Comparison of ENCODE assay signal across 18 mouse cellular contexts in the genomic region with DNA sequence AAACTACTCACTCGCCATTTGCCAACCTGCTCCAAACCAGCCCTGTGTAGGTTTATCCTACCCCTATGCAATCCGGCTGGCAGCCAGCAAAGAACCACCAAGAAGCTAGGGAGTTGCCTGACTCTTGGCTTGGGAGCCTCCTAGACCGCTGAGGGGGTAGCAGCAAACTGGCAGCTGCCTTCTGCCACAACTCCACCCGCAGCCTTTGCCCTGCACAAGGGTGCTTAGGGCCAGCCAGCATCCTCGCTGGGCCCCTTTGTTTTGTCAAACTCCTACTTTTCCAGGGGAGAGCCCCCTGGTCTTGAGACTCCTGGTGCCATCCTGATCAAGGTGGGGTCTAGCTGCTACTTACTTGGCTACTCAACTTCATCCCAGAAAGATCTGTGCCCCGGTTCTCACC. TPM values are rescaled to one million over a fixed set of nuclear protein-coding genes. Genes with fewer than 3 reads are reported as not detected.
A peak's percentile ranks its signal among the peaks of the same experiment; 100 is the strongest.
DNase-seq lines count a peak whose midpoint lies in the region; ATAC-seq and TF ChIP-seq lines count a peak whose summit lies in the region.
"Had no signal": no experiment of that assay in that cellular context is flagged by ENCODE, and none has a peak within 500 bp of the region (broad histone marks: within the 10 kb centered on the region; RNA-seq: fewer than 3 reads in every experiment).

No protein-coding gene starts in this region.

- H3K27me3 ChIP-seq in forebrain, embryonic 11.5 days (ENCODE audit: control insufficient read depth, insufficient read depth, low read length) = peaks cover 100% of the 10 kb centered on the region
- peaks cover 98% of the 10 kb centered on the region for H3K27me3 ChIP-seq in forebrain, embryonic 16.5 days (replicated peaks; ENCODE audit: control insufficient read depth, insufficient read depth, low read length)
- peaks cover 100% of the 10 kb centered on the region for H3K27me3 ChIP-seq in embryonic facial prominence, embryonic 10.5 days (replicated peaks; ENCODE audit: low read depth, poor library complexity, severe bottlenecking)
- H3K27me3 ChIP-seq in intestine, postnatal 0 days (replicated peaks; ENCODE audit: control insufficient read depth, insufficient read depth, low read length) = 0 out of 2 replicates have a peak, but pooled peaks cover 4% of the 10 kb centered on the region
- H3K27me3 ChIP-seq in neural tube, embryonic 11.5 days (ENCODE audit: control insufficient read depth, insufficient read depth, low read length) = no peaks in the 10 kb centered on the region
- peaks cover 97% of the 10 kb centered on the region for H3K27me3 ChIP-seq in midbrain, postnatal 0 days (ENCODE audit: insufficient read depth, low read length)
- H3K27me3 ChIP-seq in thymus, adult 2 months (ENCODE audit: control insufficient read depth, insufficient read depth, low read length) = no peaks in the 10 kb centered on the region

- peak; percentile 47 for DNase-seq in forebrain, embryonic 11.5 days (ENCODE audit: low spot score)
- peak; percentile 36 for DNase-seq in embryonic facial prominence, embryonic 10.5 days (ENCODE audit: low spot score)
- peak; percentile 62 for DNase-seq in neural tube, embryonic 11.5 days (ENCODE audit: low spot score)
- DNase-seq in c-Kit-positive CD71-positive TER-119-positive erythroid progenitor cells, embryonic 14.5 days (ENCODE audit: low spot score) = no peak
- DNase-seq in midbrain, postnatal 0 days (ENCODE audit: low spot score) = no peak
- no peak for DNase-seq in thymus, adult 2 months
- DNase-seq: cerebellum, postnatal 14 days; gastrocnemius, adult 2 months; left cerebral cortex, postnatal 4 days had no signal

- H3K27ac ChIP-seq in forebrain, embryonic 11.5 days (ENCODE audit: low read depth, low read length) = no peak overlapping the region
- H3K27ac ChIP-seq in forebrain, embryonic 16.5 days (ENCODE audit: low read length) = no peak overlapping the region
- no peak overlapping the region for H3K27ac ChIP-seq in embryonic facial prominence, embryonic 10.5 days (replicated peaks)
- H3K27ac ChIP-seq in intestine, postnatal 0 days (ENCODE audit: low read depth, low read length) = no peak overlapping the region
- peak overlapping the region; percentile 92 for H3K27ac ChIP-seq in neural tube, embryonic 11.5 days (ENCODE audit: low read depth, low read length)
- H3K27ac ChIP-seq in midbrain, postnatal 0 days (ENCODE audit: low read depth, low read length) = no peak overlapping the region
- H3K27ac ChIP-seq in thymus, adult 2 months (ENCODE audit: control insufficient read depth, insufficient read depth, low read length) = no peak overlapping the region
- H3K27ac ChIP-seq: gastrocnemius, adult 2 months; layer of hippocampus, adult 2 months had no signal

- H3K4me3 ChIP-seq in forebrain, embryonic 11.5 days (ENCODE audit: low read depth, low read length) = no peak overlapping the region
- H3K4me3 ChIP-seq in forebrain, embryonic 16.5 days (replicated peaks; ENCODE audit: low read length) = no peak overlapping the region
- no peak overlapping the region for H3K4me3 ChIP-seq in embryonic facial prominence, embryonic 10.5 days
- no peak overlapping the region for H3K4me3 ChIP-seq in intestine, postnatal 0 days (ENCODE audit: low read depth, low read length)
- peak overlapping the region; percentile 17 for H3K4me3 ChIP-seq in neural tube, embryonic 11.5 days (ENCODE audit: low read depth, low read length)
- H3K4me3 ChIP-seq in midbrain, postnatal 0 days (ENCODE audit: low read depth, low read length) = no peak overlapping the region
- H3K4me3 ChIP-seq in thymus, adult 2 months (ENCODE audit: control insufficient read depth, insufficient read depth, low read length) = no peak overlapping the region
- H3K4me3 ChIP-seq: erythroblast, embryonic 14.5 days; heart, embryonic 12.5 days; layer of hippocampus, adult 2 months; myocyte had no signal

- H3K4me1 ChIP-seq in forebrain, embryonic 11.5 days (replicated peaks; ENCODE audit: control insufficient read depth, insufficient read depth, low read length) = no peaks in the 10 kb centered on the region
- no peaks in the 10 kb centered on the region for H3K4me1 ChIP-seq in forebrain, embryonic 16.5 days (replicated peaks; ENCODE audit: control insufficient read depth, insufficient read depth, low read length)
- no peaks in the 10 kb centered on the region for H3K4me1 ChIP-seq in embryonic facial prominence, embryonic 10.5 days
- H3K4me1 ChIP-seq in intestine, postnatal 0 days (replicated peaks; ENCODE audit: control insufficient read depth, insufficient read depth, low read length) = 0 out of 2 replicates have a peak, but pooled peaks cover 8% of the 10 kb centered on the region
- peaks cover 93% of the 10 kb centered on the region for H3K4me1 ChIP-seq in neural tube, embryonic 11.5 days (ENCODE audit: control insufficient read depth, insufficient read depth, low read length)
- H3K4me1 ChIP-seq in midbrain, postnatal 0 days (ENCODE audit: insufficient read depth, low read length) = no peaks in the 10 kb centered on the region
- no peaks in the 10 kb centered on the region for H3K4me1 ChIP-seq in thymus, adult 2 months (replicated peaks; ENCODE audit: control insufficient read depth, insufficient read depth, low read length)
- H3K4me1 ChIP-seq: heart, embryonic 12.5 days had no signal

- no peaks in the 10 kb centered on the region for H3K9me3 ChIP-seq in forebrain, embryonic 11.5 days (ENCODE audit: control insufficient read depth, low read length)
- H3K9me3 ChIP-seq in forebrain, embryonic 16.5 days (ENCODE audit: control insufficient read depth, low read length) = no peaks in the 10 kb centered on the region; the same call in 1 of the 2 replicates
- H3K9me3 ChIP-seq in embryonic facial prominence, embryonic 10.5 days = no peaks in the 10 kb centered on the region
- H3K9me3 ChIP-seq in intestine, postnatal 0 days (ENCODE audit: control insufficient read depth) = no peaks in the 10 kb centered on the region
- no peaks in the 10 kb centered on the region for H3K9me3 ChIP-seq in neural tube, embryonic 11.5 days (ENCODE audit: control insufficient read depth, low read length)
- no peaks in the 10 kb centered on the region for H3K9me3 ChIP-seq in midbrain, postnatal 0 days (ENCODE audit: low read length)
- H3K9me3 ChIP-seq: heart, embryonic 12.5 days had no signal

- ATAC-seq in forebrain, embryonic 11.5 days (replicated peaks; ENCODE audit: low FRiP score) = no peak
- ATAC-seq in forebrain, embryonic 16.5 days = no peak
- no peak for ATAC-seq in intestine, postnatal 0 days
- ATAC-seq in neural tube, embryonic 11.5 days (ENCODE audit: insufficient read depth, low FRiP score, low TSS enrichment) = 0 out of 2 replicates have a peak, but pooled peaks have one; percentile 2
- ATAC-seq in midbrain, postnatal 0 days (ENCODE audit: low FRiP score) = no peak
- ATAC-seq: activated CD4-positive, CD25-positive, alpha-beta regulatory T cell, adult 4 months had no signal

- H3K9ac ChIP-seq in forebrain, embryonic 11.5 days (ENCODE audit: low read length) = no peak overlapping the region
- H3K9ac ChIP-seq in forebrain, embryonic 16.5 days (replicated peaks; ENCODE audit: low read depth, low read length) = no peak overlapping the region
- H3K9ac ChIP-seq in intestine, postnatal 0 days (ENCODE audit: low read depth, low read length) = no peak overlapping the region
- H3K9ac ChIP-seq in neural tube, embryonic 11.5 days (ENCODE audit: low read length) = peak overlapping the region; percentile 59
- no peak overlapping the region for H3K9ac ChIP-seq in midbrain, postnatal 0 days (replicated peaks; ENCODE audit: low read length, poor library complexity, severe bottlenecking)
- H3K9ac ChIP-seq: heart, embryonic 12.5 days had no signal

- no peaks in the 10 kb centered on the region for H3K36me3 ChIP-seq in forebrain, embryonic 11.5 days (ENCODE audit: control insufficient read depth, insufficient read depth, low read length)
- H3K36me3 ChIP-seq in forebrain, embryonic 16.5 days (ENCODE audit: control insufficient read depth, insufficient read depth) = no peaks in the 10 kb centered on the region
- H3K36me3 ChIP-seq in embryonic facial prominence, embryonic 10.5 days (replicated peaks) = no peaks in the 10 kb centered on the region
- no peaks in the 10 kb centered on the region for H3K36me3 ChIP-seq in intestine, postnatal 0 days (ENCODE audit: control insufficient read depth, insufficient read depth)
- H3K36me3 ChIP-seq in neural tube, embryonic 11.5 days (ENCODE audit: control insufficient read depth, insufficient read depth, low read length) = no peaks in the 10 kb centered on the region
- no peaks in the 10 kb centered on the region for H3K36me3 ChIP-seq in midbrain, postnatal 0 days (ENCODE audit: insufficient read depth, low read length)
- H3K36me3 ChIP-seq in thymus, adult 2 months (ENCODE audit: control insufficient read depth, insufficient read depth, low read length) = no peaks in the 10 kb centered on the region
- H3K36me3 ChIP-seq: heart, embryonic 12.5 days had no signal

- no peak overlapping the region for H3K4me2 ChIP-seq in forebrain, embryonic 11.5 days (ENCODE audit: low read depth, low read length, severe bottlenecking)
- no peak overlapping the region for H3K4me2 ChIP-seq in forebrain, embryonic 16.5 days (ENCODE audit: low read length)
- H3K4me2 ChIP-seq in intestine, postnatal 0 days (replicated peaks; ENCODE audit: low read depth) = peak overlapping the region; percentile 51
- H3K4me2 ChIP-seq in neural tube, embryonic 11.5 days (ENCODE audit: low read depth) = peak overlapping the region; percentile 78
- no peak overlapping the region for H3K4me2 ChIP-seq in midbrain, postnatal 0 days (ENCODE audit: low read depth, low read length, poor library complexity, severe bottlenecking)
- H3K4me2 ChIP-seq: heart, embryonic 12.5 days had no signal

- TF ChIP-seq CTCF in intestine, postnatal 0 days (IDR thresholded peaks at IDR 0.05; ENCODE audit: low read depth) = no peak
- no peak for TF ChIP-seq CTCF in midbrain, postnatal 0 days (IDR thresholded peaks at IDR 0.05)
- no peak for TF ChIP-seq CTCF in thymus, adult 2 months (IDR thresholded peaks at IDR 0.05; ENCODE audit: borderline replicate concordance, control insufficient read depth, extremely low read depth, insufficient read depth, low read length, poor library complexity)

- 3% methylated on average over 6 of the region's 6 CpGs for WGBS in forebrain, embryonic 11.5 days
- 1% methylated on average over 6 of the region's 6 CpGs for WGBS in forebrain, embryonic 16.5 days
- WGBS in embryonic facial prominence, embryonic 10.5 days = 1% methylated on average over 6 of the region's 6 CpGs
- 39% methylated on average over 6 of the region's 6 CpGs for WGBS in intestine, postnatal 0 days
- WGBS in neural tube, embryonic 11.5 days = 4% methylated on average over 6 of the region's 6 CpGs
- WGBS in midbrain, postnatal 0 days = 2% methylated on average over 6 of the region's 6 CpGs
- WGBS in thymus, adult 2 months = 88% methylated on average over 6 of the region's 6 CpGs

- TF ChIP-seq POLR2A in thymus, adult 2 months (IDR thresholded peaks at IDR 0.05; ENCODE audit: control insufficient read depth, extremely low read depth, insufficient read depth, low read length, poor library complexity) = no peak

RNA-seq across cellular contexts. Expression of gene Hoxa4, which starts 6.9 kb away (rescaled TPM):
- not detected in 2 replicates for polyA plus RNA-seq in forebrain, embryonic 11.5 days (2014; fragmentation: Nextera tagmentation; extraction: Ambion mirVana)
- polyA plus RNA-seq in forebrain, embryonic 16.5 days (2015; fragmentation: Nextera tagmentation; extraction: Ambion mirVana) = not detected in 2 replicates
- 0.09 TPM in 1 of 2 replicates, not detected in the other for polyA plus RNA-seq in embryonic facial prominence, embryonic 10.5 days (2016; fragmentation: Nextera tagmentation; extraction: Ambion mirVana)
- 3.6 and 4.5 TPM in 2 replicates for polyA plus RNA-seq in intestine, postnatal 0 days (2015; fragmentation: Nextera tagmentation; extraction: Ambion mirVana)
- 10.2 and 11.7 TPM in 2 replicates for polyA plus RNA-seq in neural tube, embryonic 11.5 days (2014; fragmentation: Nextera tagmentation; extraction: Ambion mirVana)
- total RNA-seq in midbrain, postnatal 0 days (2014; rRNA removed) = 0.22 TPM in 1 of 2 replicates, not detected in the other
- not detected in 2 replicates for polyA plus RNA-seq in midbrain, postnatal 0 days (2015; fragmentation: Nextera tagmentation; extraction: Ambion mirVana)
- 1.2 and 1.5 TPM in 2 replicates for polyA plus RNA-seq in thymus, adult 2 months (2012; rRNA removed)
- total RNA-seq: layer of hippocampus, adult 2 months; left cerebral cortex, postnatal 4 days had no signal
- polyA plus RNA-seq: activated CD4-positive, CD25-positive, alpha-beta regulatory T cell, adult 4 months; erythroblast, embryonic 14.5 days had no signal

RNA-seq across cellular contexts. Expression of gene 5730596B20Rik, which starts 7.4 kb away (rescaled TPM):
- polyA plus RNA-seq in forebrain, embryonic 11.5 days (2014; fragmentation: Nextera tagmentation; extraction: Ambion mirVana) = not detected in 2 replicates
- not detected in 2 replicates for polyA plus RNA-seq in forebrain, embryonic 16.5 days (2015; fragmentation: Nextera tagmentation; extraction: Ambion mirVana)
- 0.12 and 0.64 TPM in 2 replicates for polyA plus RNA-seq in embryonic facial prominence, embryonic 10.5 days (2016; fragmentation: Nextera tagmentation; extraction: Ambion mirVana)
- 0.61 and 0.97 TPM in 2 replicates for polyA plus RNA-seq in intestine, postnatal 0 days (2015; fragmentation: Nextera tagmentation; extraction: Ambion mirVana)
- polyA plus RNA-seq in neural tube, embryonic 11.5 days (2014; fragmentation: Nextera tagmentation; extraction: Ambion mirVana) = 4.1 and 4.5 TPM in 2 replicates
- not detected in 2 replicates for total RNA-seq in midbrain, postnatal 0 days (2014; rRNA removed)
- not detected in 2 replicates for polyA plus RNA-seq in midbrain, postnatal 0 days (2015; fragmentation: Nextera tagmentation; extraction: Ambion mirVana)
- polyA plus RNA-seq in thymus, adult 2 months (2012; rRNA removed) = 0.04 TPM in 1 of 2 replicates, not detected in the other
- total RNA-seq: layer of hippocampus, adult 2 months; left cerebral cortex, postnatal 4 days had no signal
- polyA plus RNA-seq: activated CD4-positive, CD25-positive, alpha-beta regulatory T cell, adult 4 months; erythroblast, embryonic 14.5 days; testis, adult 2 months had no signal

RNA-seq across cellular contexts. Expression of gene Hoxa5, which starts 19.7 kb away (rescaled TPM):
- polyA plus RNA-seq in forebrain, embryonic 11.5 days (2014; fragmentation: Nextera tagmentation; extraction: Ambion mirVana) = not detected in 2 replicates
- not detected in 2 replicates for polyA plus RNA-seq in forebrain, embryonic 16.5 days (2015; fragmentation: Nextera tagmentation; extraction: Ambion mirVana)
- 0.23 TPM in 1 of 2 replicates, not detected in the other for polyA plus RNA-seq in embryonic facial prominence, embryonic 10.5 days (2016; fragmentation: Nextera tagmentation; extraction: Ambion mirVana)
- polyA plus RNA-seq in intestine, postnatal 0 days (2015; fragmentation: Nextera tagmentation; extraction: Ambion mirVana) = 14.8 and 15.3 TPM in 2 replicates
- 53.4 and 56.5 TPM in 2 replicates for polyA plus RNA-seq in neural tube, embryonic 11.5 days (2014; fragmentation: Nextera tagmentation; extraction: Ambion mirVana)
- 10.4 TPM in 1 of 2 replicates, not detected in the other for total RNA-seq in midbrain, postnatal 0 days (2014; rRNA removed)
- polyA plus RNA-seq in midbrain, postnatal 0 days (2015; fragmentation: Nextera tagmentation; extraction: Ambion mirVana) = not detected in 2 replicates
- polyA plus RNA-seq in thymus, adult 2 months (2012; rRNA removed) = 1.1 and 1.5 TPM in 2 replicates
- total RNA-seq: layer of hippocampus, adult 2 months; left cerebral cortex, postnatal 4 days had no signal
- polyA plus RNA-seq: activated CD4-positive, CD25-positive, alpha-beta regulatory T cell, adult 4 months; erythroblast, embryonic 14.5 days had no signal

RNA-seq across cellular contexts. Expression of gene Hoxa2, which starts 20.0 kb away (rescaled TPM):
- polyA plus RNA-seq in forebrain, embryonic 11.5 days (2014; fragmentation: Nextera tagmentation; extraction: Ambion mirVana) = not detected in 2 replicates
- not detected in 2 replicates for polyA plus RNA-seq in forebrain, embryonic 16.5 days (2015; fragmentation: Nextera tagmentation; extraction: Ambion mirVana)
- polyA plus RNA-seq in embryonic facial prominence, embryonic 10.5 days (2016; fragmentation: Nextera tagmentation; extraction: Ambion mirVana) = 8.7 and 16.7 TPM in 2 replicates
- polyA plus RNA-seq in intestine, postnatal 0 days (2015; fragmentation: Nextera tagmentation; extraction: Ambion mirVana) = 3.3 TPM in 2 replicates
- 36.0 and 37.5 TPM in 2 replicates for polyA plus RNA-seq in neural tube, embryonic 11.5 days (2014; fragmentation: Nextera tagmentation; extraction: Ambion mirVana)
- 1.6 and 3.0 TPM in 2 replicates for total RNA-seq in midbrain, postnatal 0 days (2014; rRNA removed)
- polyA plus RNA-seq in midbrain, postnatal 0 days (2015; fragmentation: Nextera tagmentation; extraction: Ambion mirVana) = not detected in 2 replicates
- polyA plus RNA-seq in thymus, adult 2 months (2012; rRNA removed) = 0.85 and 1.4 TPM in 2 replicates
- total RNA-seq: layer of hippocampus, adult 2 months; left cerebral cortex, postnatal 4 days had no signal
- polyA plus RNA-seq: activated CD4-positive, CD25-positive, alpha-beta regulatory T cell, adult 4 months; erythroblast, embryonic 14.5 days had no signal

RNA-seq across cellular contexts. Expression of gene Hoxa6, which starts 23.9 kb away (rescaled TPM):
- polyA plus RNA-seq in forebrain, embryonic 11.5 days (2014; fragmentation: Nextera tagmentation; extraction: Ambion mirVana) = not detected in 2 replicates
- not detected in 2 replicates for polyA plus RNA-seq in forebrain, embryonic 16.5 days (2015; fragmentation: Nextera tagmentation; extraction: Ambion mirVana)
- not detected in 2 replicates for polyA plus RNA-seq in embryonic facial prominence, embryonic 10.5 days (2016; fragmentation: Nextera tagmentation; extraction: Ambion mirVana)
- polyA plus RNA-seq in intestine, postnatal 0 days (2015; fragmentation: Nextera tagmentation; extraction: Ambion mirVana) = 0.76 and 0.81 TPM in 2 replicates
- 16.0 and 18.8 TPM in 2 replicates for polyA plus RNA-seq in neural tube, embryonic 11.5 days (2014; fragmentation: Nextera tagmentation; extraction: Ambion mirVana)
- total RNA-seq in midbrain, postnatal 0 days (2014; rRNA removed) = not detected in 2 replicates
- polyA plus RNA-seq in midbrain, postnatal 0 days (2015; fragmentation: Nextera tagmentation; extraction: Ambion mirVana) = not detected in 2 replicates
- 0.39 and 0.46 TPM in 2 replicates for polyA plus RNA-seq in thymus, adult 2 months (2012; rRNA removed)
- total RNA-seq: ES-E14; layer of hippocampus, adult 2 months; left cerebral cortex, postnatal 4 days had no signal
- polyA plus RNA-seq: activated CD4-positive, CD25-positive, alpha-beta regulatory T cell, adult 4 months; erythroblast, embryonic 14.5 days; heart, embryonic 12.5 days had no signal

Comparison
In these comparisons a context has a peak if more than half of its experiments do, and no peak if none do; other contexts are left out.
1. DNase-seq: peak in forebrain, embryonic 11.5 days (single experiment), embryonic facial prominence, embryonic 10.5 days (single experiment) and neural tube, embryonic 11.5 days (single experiment); none in c-Kit-positive CD71-positive TER-119-positive erythroid progenitor cells, embryonic 14.5 days (single experiment), midbrain, postnatal 0 days (single experiment) and thymus, adult 2 months (single experiment).
2. H3K4me2 ChIP-seq: peak in intestine, postnatal 0 days (single experiment) and neural tube, embryonic 11.5 days (single experiment); none in forebrain, embryonic 11.5 days (single experiment), forebrain, embryonic 16.5 days (single experiment) and midbrain, postnatal 0 days (single experiment).